Mouse (Mus musculus) adrenal gland, adult (tissue): ENCODE data around the gene Cinp.
A peak's percentile ranks its signal among the peaks of the same experiment; 100 is the strongest.

Experiments
- DNase-seq, 2 experiments: peaks; one replicate each; pipeline ENCODE4 v3.0.0; 2022 to 2023; ENCODE audit warnings: low spot score in 1 of 2; ENCODE audit not compliant: inconsistent age in 2 of 2

Gene Cinp

GRCm38 (mm10) chr12:110837192-110837841, 51.6 kb downstream of the Cinp start:
- no peak for DNase-seq

GRCm38 (mm10) chr12:110836729-110837128, 52.2 kb downstream of the Cinp start:
- no peak for DNase-seq

- no peak for DNase-seq
Measured at GRCm38 (mm10) chr12:110835182-110835581, 53.8 kb downstream of the Cinp start.

- no peak for DNase-seq
Measured at GRCm38 (mm10) chr12:110830293-110831024, 58.5 kb downstream of the Cinp start.

- DNase-seq = peak; percentile 43 to 53
Measured at GRCm38 (mm10) chr12:110828908-110829307, 60.0 kb downstream of the Cinp start.
